Mouse (Mus musculus) ES-E14 (cell line): ENCODE measurements around the gene Abcg2. TPM values are rescaled to one million over a fixed set of nuclear protein-coding genes. Genes with fewer than 3 reads are reported as not detected.

Experiments
- DNase-seq: peaks from one replicate; pipeline ENCODE4 v3.0.0-alpha.2; 2013; ENCODE audit warnings: low read depth, low spot score
- H3K27ac ChIP-seq: 2 replicates; pipeline ENCODE4 v1.5.1; 2012; ENCODE audit warnings: low read depth, mild to moderate bottlenecking, low read length, moderate library complexity, mixed read lengths; ENCODE audit not compliant: poor library complexity, insufficient read depth, severe bottlenecking
- H3K36me3 ChIP-seq: 2 replicates; pipeline ENCODE4 v1.6.1; 2012; ENCODE audit warnings: mild to moderate bottlenecking, low read length, moderate library complexity, mixed read lengths; ENCODE audit not compliant: control insufficient read depth, poor library complexity, insufficient read depth, severe bottlenecking
- H3K4me1 ChIP-seq, 2 experiments: fragments of 150-350 bp in 1 of 2; sonication (generic) in 1 of 2; 2 replicates each; pipeline ENCODE4 v1.6.1; 2012; ENCODE audit warnings: low read length in 2 of 2, mild to moderate bottlenecking in 1 of 2, mixed read lengths in 1 of 2; ENCODE audit not compliant: control insufficient read depth in 2 of 2, insufficient read depth in 2 of 2, poor library complexity in 1 of 2
- H3K4me3 ChIP-seq, 2 experiments: fragments of 150-350 bp in 1 of 2; sonication (generic) in 1 of 2; 2 replicates each; pipeline ENCODE4 v1.5.1; 2012; ENCODE audit warnings: low read length in 2 of 2, low read depth in 1 of 2, mild to moderate bottlenecking in 1 of 2, mixed read lengths in 1 of 2; ENCODE audit not compliant: insufficient read depth in 1 of 2, poor library complexity in 1 of 2, severe bottlenecking in 1 of 2
- H3K9ac ChIP-seq: 2 replicates; pipeline ENCODE4 v1.6.1; 2012; ENCODE audit warnings: low read depth, mild to moderate bottlenecking, low read length, mixed read lengths; ENCODE audit not compliant: poor library complexity, insufficient read depth, severe bottlenecking
- H3K9me3 ChIP-seq: fragments of 150-350 bp; sonication (generic); 2 replicates; pipeline ENCODE4 v1.6.1; 2012; ENCODE audit warnings: low read depth, mild to moderate bottlenecking, low read length; ENCODE audit not compliant: control insufficient read depth, insufficient read depth
- CHD2 ChIP-seq: IDR thresholded peaks from 2 replicates; pipeline ENCODE4 v1.6.1; 2014; ENCODE audit warnings: mild to moderate bottlenecking, low read depth, low read length, inconsistent platforms
- HCFC1 ChIP-seq: IDR thresholded peaks from 2 replicates; pipeline ENCODE4 v1.6.1; 2012; ENCODE audit warnings: low read length, inconsistent platforms, borderline replicate concordance; ENCODE audit not compliant: insufficient read depth
- MAFK ChIP-seq: IDR thresholded peaks from 2 replicates; pipeline ENCODE4 v1.6.1; 2014; ENCODE audit warnings: mild to moderate bottlenecking, low read depth, low read length, inconsistent platforms; ENCODE audit not compliant: insufficient read depth
- ZC3H11A ChIP-seq: IDR thresholded peaks from 2 replicates; pipeline ENCODE4 v1.6.1; 2012; ENCODE audit warnings: low read depth, mild to moderate bottlenecking, inconsistent platforms, low read length, borderline replicate concordance
- ZNF384 ChIP-seq: IDR thresholded peaks from 2 replicates; pipeline ENCODE4 v1.6.1; 2012; ENCODE audit warnings: low read depth, low read length, inconsistent platforms
- in situ Hi-C, 2 experiments: fragments of 600-800 bp; cut with MboI; formaldehyde crosslinking; loops; one replicate each; pipeline ENCODE4 v1.15.1; 2025; ENCODE audit warnings: low sequenced_read_pairs in 2 of 2, inconsistent platforms in 1 of 2; ENCODE audit not compliant: unreplicated experiment in 2 of 2
- total RNA-seq: library from RNA; depleted of rRNA; stranded (reverse); fragments of 300-350 nt; gene quantifications from 2 replicates; pipeline ENCODE4 v1.2.3, GENCODE M21; 2012

Abcg2 gene
- total RNA-seq, 1 experiment = 138 TPM

GRCm38 (mm10) chr6:58610760-58611654, 26.7 kb downstream of the Abcg2 start:
- Histone ChIP-seq H3K9ac (no peak overlapping the region), H3K27ac (no peak overlapping the region), H3K4me1 (no peaks in the 10 kb centered on the region), H3K9me3 (no peaks in the 10 kb centered on the region), H3K36me3 (no peaks in the 10 kb centered on the region), H3K4me3 (no peak overlapping the region)
- TF ChIP-seq ZNF384 (no peak), CHD2 (no peak), HCFC1 (no peak), MAFK (no peak), ZC3H11A (no peak)
- in situ Hi-C loops = no loop called here
- no peak for DNase-seq

DNA sequence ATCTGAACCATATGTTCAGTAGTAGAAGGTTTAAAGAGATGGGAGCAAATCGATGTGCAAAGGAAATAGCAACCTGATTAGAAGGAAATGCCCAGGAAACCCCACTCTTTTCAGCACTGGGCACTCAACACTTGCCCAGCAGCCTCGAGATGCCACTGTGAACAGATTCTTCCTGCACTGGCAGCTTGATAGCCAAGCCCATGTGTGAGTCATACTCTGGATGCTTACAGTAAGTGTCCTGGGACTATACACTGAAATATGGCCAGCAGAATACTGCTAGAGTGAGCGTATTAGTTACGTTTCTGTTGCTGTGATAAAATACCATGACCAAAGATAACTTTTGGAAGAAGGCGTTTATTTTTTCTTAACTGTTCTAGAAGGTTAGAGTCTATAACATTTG, 39.8 kb downstream of the Abcg2 start:
- TF ChIP-seq CHD2 (no peak), HCFC1 (no peak), ZNF384 (no peak)
- in situ Hi-C loops = no loop called here

DNA sequence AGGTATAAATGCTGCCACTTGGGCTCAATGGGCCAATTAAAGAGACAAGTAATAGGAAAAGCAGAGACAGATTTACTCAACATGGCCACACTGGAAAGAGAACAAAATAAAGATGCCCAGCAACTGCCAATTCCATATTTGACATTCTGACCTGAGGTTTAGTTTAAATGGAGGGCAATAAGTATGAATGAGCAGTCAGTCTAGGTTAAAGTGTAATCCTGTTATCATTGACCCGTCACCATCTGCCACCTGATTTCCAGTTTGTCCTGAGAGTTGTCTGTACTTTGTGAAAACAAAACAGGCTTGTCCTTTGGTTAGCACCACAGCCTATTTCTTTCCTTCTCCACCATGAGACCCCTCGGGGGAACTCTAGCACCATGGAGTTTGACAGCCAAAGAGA, 44.9 kb downstream of the Abcg2 start:
- Histone ChIP-seq H3K4me1 (peaks cover 0 to 3% of the 10 kb centered on the region in 2 experiments; a peak in 1 of 4 replicates), H3K4me3 (no peak overlapping the region), H3K9ac (no peak overlapping the region), H3K9me3 (no peaks in the 10 kb centered on the region), H3K36me3 (peaks cover 3% of the 10 kb centered on the region; the same call in 1 of the 2 replicates), H3K27ac (no peak overlapping the region)
- no peak for TF ChIP-seq CHD2
- no peak for TF ChIP-seq HCFC1
- TF ChIP-seq MAFK = no peak
- TF ChIP-seq ZNF384 = no peak
- no peak for TF ChIP-seq ZC3H11A
- DNase-seq = no peak
- in situ Hi-C loops = no loop called here

More for the DNA sequence above, 39.8 kb downstream of the Abcg2 start:
- H3K9me3 ChIP-seq = no peaks in the 10 kb centered on the region
- no peak overlapping the region for H3K9ac ChIP-seq
- no peak overlapping the region for H3K4me3 ChIP-seq
- no peaks in the 10 kb centered on the region for H3K4me1 ChIP-seq
- H3K36me3 ChIP-seq = no peaks in the 10 kb centered on the region
- no peak for DNase-seq
- H3K27ac ChIP-seq = no peak overlapping the region

DNA sequence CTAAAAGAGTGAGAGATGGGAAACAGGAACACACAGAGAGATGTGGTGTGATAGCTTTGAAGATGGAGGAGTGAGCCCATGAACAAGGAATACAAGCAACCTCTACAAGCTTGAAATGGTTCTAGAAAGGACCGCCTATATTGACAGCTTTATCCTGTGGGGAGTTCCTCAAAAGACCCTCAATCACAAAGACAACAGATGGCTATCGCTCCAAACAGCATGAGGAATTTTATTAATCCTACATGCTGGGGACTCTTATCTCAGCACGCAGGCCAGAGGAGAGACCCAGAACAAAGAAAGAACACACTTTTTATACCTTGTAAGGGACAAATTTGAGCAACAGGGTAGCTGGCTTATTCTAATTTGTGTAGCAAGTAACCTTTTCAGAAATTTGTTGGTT, 48.1 kb downstream of the Abcg2 start:
- Histone ChIP-seq H3K27ac (no peak overlapping the region), H3K9ac (no peak overlapping the region), H3K9me3 (no peaks in the 10 kb centered on the region), H3K4me3 (no peak overlapping the region), H3K4me1 (peaks cover 0 to 3% of the 10 kb centered on the region in 2 experiments; a peak in 1 of 4 replicates), H3K36me3 (peaks cover 3% of the 10 kb centered on the region; the same call in 1 of the 2 replicates)
- no peak for DNase-seq
- no peak for TF ChIP-seq ZNF384
- TF ChIP-seq ZC3H11A = no peak
- in situ Hi-C loops = no loop called here

DNA sequence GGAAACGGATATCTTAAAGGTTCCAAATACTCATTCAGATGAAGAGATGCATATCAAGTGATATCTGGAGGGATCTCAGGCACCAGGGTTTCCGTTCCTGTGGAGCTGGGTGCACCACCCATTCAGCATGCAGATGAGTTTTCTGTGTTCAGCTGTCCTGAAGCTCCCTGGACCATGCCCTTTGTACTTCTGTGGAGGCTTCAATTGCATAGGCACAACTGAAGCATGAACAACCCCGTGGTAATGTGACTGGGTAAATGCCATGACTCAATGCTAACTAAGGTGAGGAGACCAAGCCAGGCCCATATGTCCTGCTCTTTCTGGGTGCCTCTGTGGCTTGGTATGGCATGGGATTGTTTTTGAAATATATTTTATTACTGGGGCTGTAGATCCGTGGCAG, 49.4 kb downstream of the Abcg2 start:
- no peak for TF ChIP-seq CHD2
- TF ChIP-seq HCFC1 = no peak
- TF ChIP-seq ZNF384 = no peak
- TF ChIP-seq ZC3H11A = no peak
- no peak for TF ChIP-seq MAFK
- H3K36me3 ChIP-seq = peaks cover 3% of the 10 kb centered on the region; the same call in 1 of the 2 replicates
- DNase-seq = no peak
- peaks cover 0 to 9% of the 10 kb centered on the region in 2 experiments; a peak in 2 of 4 replicates for H3K4me1 ChIP-seq
- no peak overlapping the region for H3K9ac ChIP-seq
- in situ Hi-C loops = no loop called here
- H3K27ac ChIP-seq = no peak overlapping the region
- no peaks in the 10 kb centered on the region for H3K9me3 ChIP-seq
- no peak overlapping the region for H3K4me3 ChIP-seq
